Mouse (Mus musculus) CH12.LX (cell line): Measurements from ENCODE around the gene Pam. TPM values are rescaled to one million over a fixed set of nuclear protein-coding genes. Genes with fewer than 3 reads are reported as not detected.

ENCODE experiments used
- DNase-seq: peaks from one replicate; pipeline ENCODE4 v3.0.0-alpha.2; 2013; ENCODE audit errors: extremely low read depth
- H3K27ac ChIP-seq: 2 replicates; pipeline ENCODE4 v1.5.1; 2012; ENCODE audit warnings: low read depth, mild to moderate bottlenecking, control low read depth, moderate library complexity; ENCODE audit not compliant: insufficient read depth
- H3K27me3 ChIP-seq: replicated peaks from 2 replicates; pipeline ENCODE3; 2012; ENCODE audit warnings: inconsistent platforms
- H3K36me3 ChIP-seq, 2 experiments: replicated peaks in 1 of 2; 2 replicates each; pipeline versions ENCODE3 to v1.6.1; 2012; ENCODE audit warnings: inconsistent platforms in 1 of 2, low read length in 1 of 2, mild to moderate bottlenecking in 1 of 2, mixed read lengths in 1 of 2, moderate library complexity in 1 of 2; ENCODE audit not compliant: control insufficient read depth in 1 of 2, insufficient read depth in 1 of 2
- H3K4me1 ChIP-seq, 2 experiments: 2 replicates each; pipeline ENCODE4 v1.6.1; 2012; ENCODE audit warnings: inconsistent platforms in 1 of 2, moderate library complexity in 1 of 2; ENCODE audit not compliant: insufficient read depth in 2 of 2, control insufficient read depth in 1 of 2
- H3K4me2 ChIP-seq: 2 replicates; pipeline ENCODE4 v1.6.1; 2012; ENCODE audit warnings: low read depth, mild to moderate bottlenecking, control low read depth; ENCODE audit not compliant: poor library complexity, insufficient read depth, severe bottlenecking
- H3K4me3 ChIP-seq, 3 experiments: fragments of 150-350 bp in 1 of 3; sonication (generic) in 1 of 3; replicated peaks in 1 of 3; 2 replicates each; pipeline versions ENCODE3 to v1.5.1; 2011 to 2012; ENCODE audit warnings: low read depth in 2 of 3, low read length in 2 of 3, mild to moderate bottlenecking in 2 of 3, moderate library complexity in 2 of 3, control low read depth in 1 of 3, improper control_type of control experiment in 1 of 3, inconsistent platforms in 1 of 3, mixed read lengths in 1 of 3; ENCODE audit not compliant: poor library complexity in 1 of 3
- H3K79me2 ChIP-seq: replicated peaks from 2 replicates; pipeline ENCODE4 v1.6.1; 2012; ENCODE audit warnings: mild to moderate bottlenecking, moderate library complexity; ENCODE audit not compliant: control insufficient read depth, poor library complexity, insufficient read depth, severe bottlenecking; ENCODE audit errors: extremely low read depth
- H3K9ac ChIP-seq: 2 replicates; pipeline ENCODE4 v1.6.1; 2012; ENCODE audit warnings: low read depth, mild to moderate bottlenecking, control low read depth, moderate library complexity; ENCODE audit not compliant: insufficient read depth
- H3K9me3 ChIP-seq: replicated peaks from 2 replicates; pipeline ENCODE3; 2012; ENCODE audit warnings: low read length, inconsistent platforms, mixed read lengths
- BHLHE40 ChIP-seq: IDR thresholded peaks from 2 replicates; pipeline ENCODE4 v1.6.1; 2011; ENCODE audit warnings: mild to moderate bottlenecking, low read depth, low read length, improper control_type of control experiment
- CHD1 ChIP-seq: IDR thresholded peaks from 2 replicates; pipeline ENCODE4 v1.6.1; 2012; ENCODE audit warnings: low read depth, low read length, improper control_type of control experiment, inconsistent platforms
- CHD2 ChIP-seq: IDR thresholded peaks from 2 replicates; pipeline ENCODE4 v1.6.1; 2011; ENCODE audit warnings: low read length, improper control_type of control experiment
- CTCF ChIP-seq, 2 experiments: IDR thresholded peaks in 1 of 2; conservative IDR thresholded peaks in 1 of 2; 2 replicates each; pipeline ENCODE4 v1.5.1; 2011 to 2012; ENCODE audit warnings: low read depth in 2 of 2, low read length in 2 of 2, improper control_type of control experiment in 1 of 2, inconsistent platforms in 1 of 2, mild to moderate bottlenecking in 1 of 2, moderate library complexity in 1 of 2
- E2F4 ChIP-seq: IDR thresholded peaks from 2 replicates; pipeline ENCODE4 v1.6.1; 2011; ENCODE audit warnings: low read depth, low read length, improper control_type of control experiment; ENCODE audit not compliant: insufficient replicate concordance
- EP300 ChIP-seq: IDR thresholded peaks from 2 replicates; pipeline ENCODE4 v1.6.1; 2011; ENCODE audit warnings: low read length, improper control_type of control experiment
- ETS1 ChIP-seq: conservative IDR thresholded peaks from 2 replicates; pipeline ENCODE4 v1.6.1; 2012; ENCODE audit warnings: low read depth, mild to moderate bottlenecking, inconsistent platforms, low read length, improper control_type of control experiment, moderate library complexity
- KAT2A ChIP-seq: IDR thresholded peaks from 2 replicates; pipeline ENCODE4 v1.6.1; 2012; ENCODE audit warnings: low read length, improper control_type of control experiment, inconsistent platforms; ENCODE audit not compliant: insufficient replicate concordance
- MAFK ChIP-seq: IDR thresholded peaks from 2 replicates; pipeline ENCODE4 v1.6.1; 2011; ENCODE audit warnings: low read length, improper control_type of control experiment; ENCODE audit not compliant: insufficient replicate concordance
- MAX ChIP-seq: IDR thresholded peaks from 2 replicates; pipeline ENCODE4 v1.6.1; 2011; ENCODE audit warnings: low read length, improper control_type of control experiment
- MAZ ChIP-seq: IDR thresholded peaks from 2 replicates; pipeline ENCODE4 v1.6.1; 2012; ENCODE audit warnings: low read depth, mild to moderate bottlenecking, inconsistent platforms, low read length, improper control_type of control experiment, moderate library complexity
- NELFE ChIP-seq: IDR thresholded peaks from 2 replicates; pipeline ENCODE4 v1.6.1; 2011; ENCODE audit warnings: low read depth, low read length, improper control_type of control experiment
- NRF1 ChIP-seq: IDR thresholded peaks from 2 replicates; pipeline ENCODE4 v1.6.1; 2014; ENCODE audit warnings: low read depth, mild to moderate bottlenecking, inconsistent platforms, low read length, improper control_type of control experiment, moderate library complexity
- PAX5 ChIP-seq: IDR thresholded peaks from 2 replicates; pipeline ENCODE4 v1.6.1; 2012; ENCODE audit warnings: low read length, inconsistent platforms, mixed read lengths
- SIN3A ChIP-seq: IDR thresholded peaks from 2 replicates; pipeline ENCODE4 v1.6.1; 2012; ENCODE audit warnings: low read length, improper control_type of control experiment, inconsistent platforms
- SMC3 ChIP-seq: IDR thresholded peaks from 2 replicates; pipeline ENCODE4 v1.6.1; 2011; ENCODE audit warnings: low read depth, low read length, improper control_type of control experiment
- TCF12 ChIP-seq: IDR thresholded peaks from 2 replicates; pipeline ENCODE4 v1.6.1; 2014; ENCODE audit warnings: low read depth, mild to moderate bottlenecking, inconsistent platforms, low read length, improper control_type of control experiment
- UBTF ChIP-seq: IDR thresholded peaks from 2 replicates; pipeline ENCODE4 v1.6.1; 2012; ENCODE audit warnings: low read depth, mild to moderate bottlenecking, inconsistent platforms, low read length, improper control_type of control experiment, moderate library complexity
- USF1 ChIP-seq: IDR thresholded peaks from 2 replicates; pipeline ENCODE4 v1.6.1; 2014; ENCODE audit warnings: low read depth, mild to moderate bottlenecking, inconsistent platforms, low read length, improper control_type of control experiment
- ZKSCAN1 ChIP-seq: IDR thresholded peaks from 2 replicates; pipeline ENCODE4 v1.6.1; 2012; ENCODE audit warnings: low read depth, inconsistent platforms, low read length, improper control_type of control experiment, borderline replicate concordance
- dilution Hi-C: fragments of 300-500 bp; cut with MboI; formaldehyde crosslinking; loops from 2 replicates; pipeline ENCODE4 v1.14.3; 2020; ENCODE audit warnings: low sequenced_read_pairs; ENCODE audit not compliant: extremely low pct_unique_long_range_greater_than_20kb, extremely low pct_ligation_motif_present
- in situ Hi-C: fragments of 300-500 bp; cut with MboI; formaldehyde crosslinking; loops from 3 replicates; pipeline ENCODE4 v1.14.3; 2019; ENCODE audit warnings: low sequenced_read_pairs, low pct_ligation_motif_present, low pct_unique_long_range_greater_than_20kb, mixed read lengths
- polyA plus RNA-seq: library from polyadenylated mRNA; unstranded; fragments of >175 nt; gene quantifications from 2 replicates; pipeline ENCODE4 v1.2.1, GENCODE M21; 2012; ENCODE audit warnings: low read depth; ENCODE audit not compliant: insufficient read length
- total RNA-seq, 2 experiments: library from RNA; depleted of rRNA; stranded (reverse); fragments of 300-350 nt in 1 of 2; fragments of >200 nt in 1 of 2; gene quantifications; 2 replicates each; pipeline ENCODE4 v1.2.3; 2012 to 2014

Gene Pam
- total and polyA plus RNA-seq, 3 experiments = 0.24 TPM; not detected in 2

- TF ChIP-seq MAX = no peak
- TF ChIP-seq SMC3 = no peak
- no peak for TF ChIP-seq ZKSCAN1
- TF ChIP-seq NELFE = no peak
Measured at GRCm38 (mm10) chr1:97781674-97782073, 313.8 kb downstream of the Pam start (continued).

GRCm38 (mm10) chr1:97773973-97774372, 321.5 kb downstream of the Pam start:
- H3K9me3 ChIP-seq = no peaks in the 10 kb centered on the region
- dilution Hi-C loops (no loop called here), in situ Hi-C loops (no loop called here)
- no peak for DNase-seq
- no peak overlapping the region for H3K4me3 ChIP-seq
- peaks cover 2 to 20% of the 10 kb centered on the region in 2 experiments for H3K36me3 ChIP-seq
- H3K4me2 ChIP-seq = no peak overlapping the region
- H3K9ac ChIP-seq = no peak overlapping the region
- peaks cover 2 to 14% of the 10 kb centered on the region in 2 experiments; a peak in 1 of 4 replicates for H3K4me1 ChIP-seq
- no peak for TF ChIP-seq PAX5
- TF ChIP-seq E2F4 = no peak
- no peak for TF ChIP-seq MAX
- no peak for TF ChIP-seq MAFK
- TF ChIP-seq TCF12 = no peak
- TF ChIP-seq EP300 = no peak
- TF ChIP-seq MAZ = no peak
- no peak for TF ChIP-seq SIN3A
- no peak for TF ChIP-seq USF1
- no peak for TF ChIP-seq NRF1
- no peak for TF ChIP-seq CHD2
- no peak for TF ChIP-seq SMC3
- no peak for TF ChIP-seq KAT2A
- TF ChIP-seq CTCF (conservative IDR thresholded peaks at IDR 0.05 in 1 of 2, IDR thresholded peaks at IDR 0.05 in 1 of 2; ENCODE audit: low read depth in 2 of 2, low read length in 2 of 2) = no peak
- TF ChIP-seq UBTF = no peak
- no peak for TF ChIP-seq BHLHE40
- TF ChIP-seq ETS1 = no peak
- TF ChIP-seq NELFE = no peak
- no peak for TF ChIP-seq CHD1
- peaks cover 6% of the 10 kb centered on the region; the same call in 1 of the 2 replicates for H3K79me2 ChIP-seq
- H3K27me3 ChIP-seq = no peaks in the 10 kb centered on the region
- H3K27ac ChIP-seq = no peak overlapping the region

DNA sequence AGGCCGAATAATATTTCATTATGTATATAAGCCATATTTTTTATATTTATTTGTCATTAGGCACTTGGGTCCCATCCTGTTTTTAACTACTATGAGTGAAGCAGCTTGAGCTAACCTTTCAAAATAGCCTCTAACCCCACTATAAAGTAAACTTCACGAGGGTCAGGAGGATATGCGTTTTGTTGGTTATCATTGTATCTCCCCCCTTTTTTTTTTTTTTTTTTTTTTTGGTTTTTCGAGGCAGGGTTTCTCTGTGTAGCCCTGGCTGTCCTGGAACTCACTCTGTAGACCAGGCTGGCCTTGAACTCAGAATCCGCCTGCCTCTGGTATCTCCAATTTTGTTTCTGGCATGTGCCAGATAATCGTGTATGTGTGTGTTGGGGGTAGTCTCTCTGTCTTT, 322.1 kb downstream of the Pam start:
- peaks cover 2 to 20% of the 10 kb centered on the region in 2 experiments for H3K36me3 ChIP-seq
- no peaks in the 10 kb centered on the region for H3K9me3 ChIP-seq
- no peak overlapping the region for H3K9ac ChIP-seq
- TF ChIP-seq MAX = no peak
- no peak for TF ChIP-seq BHLHE40
- TF ChIP-seq E2F4 = no peak
- no peak overlapping the region for H3K4me2 ChIP-seq
- in situ Hi-C loops = no loop called here
- H3K27me3 ChIP-seq = no peaks in the 10 kb centered on the region
- peaks cover 2 to 14% of the 10 kb centered on the region in 2 experiments; a peak in 2 of 4 replicates for H3K4me1 ChIP-seq
- dilution Hi-C loops = no loop called here
- H3K4me3 ChIP-seq = no peak overlapping the region
- H3K79me2 ChIP-seq = peaks cover 9% of the 10 kb centered on the region; the same call in 1 of the 2 replicates
- DNase-seq = no peak
- H3K27ac ChIP-seq = no peak overlapping the region
